Mouse (Mus musculus): ENCODE measurements at regions not wholly inside any gene's neighbourhood (a gene's known extent, or its start where the extent isn't known, plus 50 kb on each side); places are given as distances from the start of the nearest gene placed in this dataset.

DNA sequence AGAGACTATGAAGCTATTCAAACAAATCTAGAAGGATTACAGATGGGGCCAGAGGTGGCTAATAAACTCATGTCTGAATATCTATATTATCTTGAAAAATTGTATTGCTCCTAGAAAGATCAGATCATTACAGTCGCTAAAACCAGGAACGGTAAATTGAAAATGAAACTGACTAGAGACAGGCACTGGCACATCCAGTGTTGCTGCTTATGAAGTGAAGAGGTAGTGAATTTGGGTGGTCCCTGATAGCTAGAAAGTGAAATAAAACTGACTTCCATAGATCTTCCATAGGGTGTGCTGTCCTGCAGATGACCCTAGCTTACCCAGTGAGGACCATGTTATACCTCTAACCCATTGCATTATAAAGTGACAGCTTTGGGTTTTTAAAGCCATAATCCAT, 251.6 kb downstream of the Lipi start:
- Histone ChIP-seq H3K4me3 (ENCODE audit: insufficient read depth, low read depth, low read length) (no peak overlapping the region), H3K9ac (ENCODE audit: low read depth, low read length) (no peak overlapping the region), H3K79me2 (ENCODE audit: control insufficient read depth, insufficient read depth, low read length) (no peaks in the 10 kb centered on the region), H3K27me3 (ENCODE audit: control insufficient read depth, insufficient read depth, low read length) (no peaks in the 10 kb centered on the region), H3K4me1 (ENCODE audit: control insufficient read depth, insufficient read depth, low read length) (no peaks in the 10 kb centered on the region), H3K36me3 (ENCODE audit: control insufficient read depth, insufficient read depth, low read length) (no peaks in the 10 kb centered on the region), H3K27ac (replicated peaks; ENCODE audit: insufficient read depth, low read depth, low read length) (no peak overlapping the region)
- 84% methylated on average over 2 of the region's 2 CpGs for WGBS
- no peak for TF ChIP-seq CTCF (IDR thresholded peaks at IDR 0.05; ENCODE audit: low read depth, low read length)
- no peak for TF ChIP-seq POLR2A (IDR thresholded peaks at IDR 0.05; ENCODE audit: extremely low read depth, insufficient read depth, low read length)
- no peak for DNase-seq (ENCODE audit: extremely low read depth, low read depth, low spot score)

GRCm38 (mm10) chr16:75333750-75334149, 252.1 kb downstream of the Lipi start:
- no peak overlapping the region for H3K27ac ChIP-seq (replicated peaks; ENCODE audit: insufficient read depth, low read depth, low read length)
- no peaks in the 10 kb centered on the region for H3K4me1 ChIP-seq (ENCODE audit: control insufficient read depth, insufficient read depth, low read length)
- no peak overlapping the region for H3K4me3 ChIP-seq (ENCODE audit: insufficient read depth, low read depth, low read length)
- 68% methylated on average over 5 of the region's 5 CpGs for WGBS
- TF ChIP-seq POLR2A (IDR thresholded peaks at IDR 0.05; ENCODE audit: extremely low read depth, insufficient read depth, low read length) = no peak
- TF ChIP-seq CTCF (IDR thresholded peaks at IDR 0.05; ENCODE audit: low read depth, low read length) = no peak
- no peak overlapping the region for H3K9ac ChIP-seq (ENCODE audit: low read depth, low read length)
- H3K36me3 ChIP-seq (ENCODE audit: control insufficient read depth, insufficient read depth, low read length) = no peaks in the 10 kb centered on the region
- no peaks in the 10 kb centered on the region for H3K79me2 ChIP-seq (ENCODE audit: control insufficient read depth, insufficient read depth, low read length)
- no peak for DNase-seq (ENCODE audit: extremely low read depth, low read depth, low spot score)
- no peaks in the 10 kb centered on the region for H3K27me3 ChIP-seq (ENCODE audit: control insufficient read depth, insufficient read depth, low read length)

DNA sequence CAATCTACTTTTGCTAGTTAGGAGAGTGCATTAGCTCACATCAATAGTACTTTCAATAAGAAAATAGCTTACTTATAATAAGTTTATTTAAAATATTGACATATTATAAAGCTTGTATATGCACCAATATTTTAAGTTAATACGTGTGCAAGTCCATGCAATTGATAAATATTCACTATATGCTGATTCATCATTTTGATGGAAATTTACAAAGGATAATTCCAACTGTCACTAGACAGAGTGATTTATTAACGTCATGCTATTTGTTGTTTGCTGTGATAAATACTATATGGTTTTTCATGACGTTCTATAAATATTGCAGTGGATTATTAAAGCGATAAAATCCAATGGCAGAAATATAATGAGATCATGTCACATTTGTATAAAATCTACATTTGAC, 253.0 kb downstream of the Lipi start:
- TF ChIP-seq CTCF (IDR thresholded peaks at IDR 0.05; ENCODE audit: low read depth, low read length) = no peak
- no peak for TF ChIP-seq POLR2A (IDR thresholded peaks at IDR 0.05; ENCODE audit: extremely low read depth, insufficient read depth, low read length)
- Histone ChIP-seq H3K4me3 (ENCODE audit: insufficient read depth, low read depth, low read length) (no peak overlapping the region), H3K79me2 (ENCODE audit: control insufficient read depth, insufficient read depth, low read length) (no peaks in the 10 kb centered on the region), H3K4me1 (ENCODE audit: control insufficient read depth, insufficient read depth, low read length) (no peaks in the 10 kb centered on the region), H3K9ac (ENCODE audit: low read depth, low read length) (no peak overlapping the region), H3K27ac (replicated peaks; ENCODE audit: insufficient read depth, low read depth, low read length) (no peak overlapping the region), H3K27me3 (ENCODE audit: control insufficient read depth, insufficient read depth, low read length) (no peaks in the 10 kb centered on the region), H3K36me3 (ENCODE audit: control insufficient read depth, insufficient read depth, low read length) (no peaks in the 10 kb centered on the region)
- DNase-seq (ENCODE audit: extremely low read depth, low read depth, low spot score) = no peak
- whole genome bisulfite sequencing = 85% methylated on average over 4 of the region's 4 CpGs

DNA sequence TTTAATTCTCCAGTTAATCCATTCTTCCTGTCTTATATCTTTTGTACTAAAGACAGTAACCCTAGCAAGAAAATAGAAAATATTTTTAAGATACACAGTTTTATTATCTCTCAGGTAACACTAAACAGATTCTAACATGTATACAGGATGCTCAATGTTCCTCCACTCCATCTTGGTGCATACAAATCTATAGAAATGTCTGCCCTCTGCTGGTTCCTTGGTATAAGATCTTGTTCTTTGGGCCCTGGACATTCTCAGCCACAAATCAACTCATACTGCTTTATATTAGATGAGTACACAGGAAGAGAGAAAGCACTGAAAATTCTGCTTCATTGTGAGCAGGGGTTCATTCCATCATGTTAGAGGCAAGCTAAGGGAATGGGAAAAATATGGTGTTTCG, 260.6 kb downstream of the Lipi start:
- Histone ChIP-seq H3K27me3 (ENCODE audit: control insufficient read depth, insufficient read depth, low read length) (no peaks in the 10 kb centered on the region), H3K27ac (replicated peaks; ENCODE audit: insufficient read depth, low read depth, low read length) (no peak overlapping the region), H3K4me3 (ENCODE audit: insufficient read depth, low read depth, low read length) (no peak overlapping the region), H3K4me1 (ENCODE audit: control insufficient read depth, insufficient read depth, low read length) (no peaks in the 10 kb centered on the region), H3K79me2 (ENCODE audit: control insufficient read depth, insufficient read depth, low read length) (no peaks in the 10 kb centered on the region), H3K36me3 (ENCODE audit: control insufficient read depth, insufficient read depth, low read length) (no peaks in the 10 kb centered on the region), H3K9ac (ENCODE audit: low read depth, low read length) (no peak overlapping the region)
- TF ChIP-seq CTCF (IDR thresholded peaks at IDR 0.05; ENCODE audit: low read depth, low read length) = no peak
- TF ChIP-seq POLR2A (IDR thresholded peaks at IDR 0.05; ENCODE audit: extremely low read depth, insufficient read depth, low read length) = no peak
- no peak for DNase-seq (ENCODE audit: extremely low read depth, low read depth, low spot score)
- WGBS = 65% methylated on average over 1 of the region's 1 CpGs

- H3K27ac ChIP-seq (replicated peaks; ENCODE audit: insufficient read depth, low read depth, low read length) = no peak overlapping the region
- WGBS = 57% methylated on average over 4 of the region's 4 CpGs
- no peak overlapping the region for H3K9ac ChIP-seq (ENCODE audit: low read depth, low read length)
- H3K4me1 ChIP-seq (ENCODE audit: control insufficient read depth, insufficient read depth, low read length) = no peaks in the 10 kb centered on the region
- no peaks in the 10 kb centered on the region for H3K79me2 ChIP-seq (ENCODE audit: control insufficient read depth, insufficient read depth, low read length)
- no peaks in the 10 kb centered on the region for H3K36me3 ChIP-seq (ENCODE audit: control insufficient read depth, insufficient read depth, low read length)
- no peak for TF ChIP-seq POLR2A (IDR thresholded peaks at IDR 0.05; ENCODE audit: extremely low read depth, insufficient read depth, low read length)
- no peak for TF ChIP-seq CTCF (IDR thresholded peaks at IDR 0.05; ENCODE audit: low read depth, low read length)
- no peaks in the 10 kb centered on the region for H3K27me3 ChIP-seq (ENCODE audit: control insufficient read depth, insufficient read depth, low read length)
- H3K4me3 ChIP-seq (ENCODE audit: insufficient read depth, low read depth, low read length) = no peak overlapping the region
- no peak for DNase-seq (ENCODE audit: extremely low read depth, low read depth, low spot score)
Observed at GRCm38 (mm10) chr16:75304743-75305142, 281.1 kb downstream of the Lipi start.

- TF ChIP-seq CTCF (IDR thresholded peaks at IDR 0.05; ENCODE audit: low read depth, low read length) (no peak), POLR2A (IDR thresholded peaks at IDR 0.05; ENCODE audit: extremely low read depth, insufficient read depth, low read length) (no peak)
- H3K79me2 ChIP-seq (ENCODE audit: control insufficient read depth, insufficient read depth, low read length) = no peaks in the 10 kb centered on the region
- no peak overlapping the region for H3K27ac ChIP-seq (replicated peaks; ENCODE audit: insufficient read depth, low read depth, low read length)
- no peak overlapping the region for H3K4me3 ChIP-seq (ENCODE audit: insufficient read depth, low read depth, low read length)
- 93% methylated on average over 3 of the region's 3 CpGs for whole genome bisulfite sequencing
- no peaks in the 10 kb centered on the region for H3K4me1 ChIP-seq (ENCODE audit: control insufficient read depth, insufficient read depth, low read length)
- no peaks in the 10 kb centered on the region for H3K27me3 ChIP-seq (ENCODE audit: control insufficient read depth, insufficient read depth, low read length)
- DNase-seq (ENCODE audit: extremely low read depth, low read depth, low spot score) = no peak
- H3K9ac ChIP-seq (ENCODE audit: low read depth, low read length) = no peak overlapping the region
- H3K36me3 ChIP-seq (ENCODE audit: control insufficient read depth, insufficient read depth, low read length) = no peaks in the 10 kb centered on the region
Observed at GRCm38 (mm10) chr16:75297416-75297815, 288.4 kb downstream of the Lipi start.

Measured in liver, adult 2 months (tissue).